Mouse (Mus musculus): Measurements from ENCODE around the gene Arsb.

Arsb gene

DNA sequence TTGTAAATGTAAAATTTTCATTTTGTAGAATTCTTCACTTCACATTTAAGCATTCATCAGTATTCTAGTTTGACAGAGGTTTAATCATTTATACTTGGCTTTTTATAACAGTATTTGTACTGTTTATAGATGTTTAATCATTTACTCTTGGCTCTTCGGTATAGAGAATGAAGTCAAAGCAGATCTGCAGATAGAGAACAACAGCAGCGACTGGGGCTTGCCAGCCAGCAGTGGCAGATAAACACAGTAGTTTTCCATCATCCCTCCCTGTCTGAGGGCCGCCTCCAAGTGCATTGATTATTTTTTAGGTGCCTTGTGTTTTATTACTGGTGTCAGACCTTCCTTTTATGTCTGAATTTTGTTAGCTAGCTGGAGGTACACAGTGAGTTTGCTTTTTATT, 118.6 kb downstream of the Arsb start:
- no peak for DNase-seq (ENCODE audit: low spot score in 2 of 2)

GRCm38 (mm10) chr13:93891276-93891675, 119.8 kb downstream of the Arsb start:
- no peak for DNase-seq (ENCODE audit: low spot score in 2 of 2)

DNA sequence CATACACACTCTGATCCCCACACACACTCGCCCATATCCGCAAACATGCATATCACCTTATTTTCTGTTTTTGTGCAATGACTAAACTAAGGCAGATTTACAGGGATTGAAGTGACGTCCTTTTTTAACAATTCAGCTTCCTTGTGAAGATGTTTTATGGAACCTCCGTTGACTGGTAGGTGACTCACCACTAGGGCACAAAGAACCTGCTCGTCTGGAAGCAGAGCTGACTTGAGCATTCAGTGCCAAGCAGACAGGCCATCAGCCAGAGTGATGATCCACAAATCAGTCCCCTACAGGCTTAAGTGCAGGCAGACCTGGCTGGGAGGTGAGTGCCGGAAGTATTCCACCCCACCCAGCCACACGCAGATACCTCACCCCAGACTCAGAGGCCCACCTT, 120.7 kb downstream of the Arsb start:
- no peak for DNase-seq (ENCODE audit: low spot score in 2 of 2)

GRCm38 (mm10) chr13:93894105-93894504, 122.7 kb downstream of the Arsb start:
- no peak for DNase-seq (ENCODE audit: low spot score in 2 of 2)

DNA sequence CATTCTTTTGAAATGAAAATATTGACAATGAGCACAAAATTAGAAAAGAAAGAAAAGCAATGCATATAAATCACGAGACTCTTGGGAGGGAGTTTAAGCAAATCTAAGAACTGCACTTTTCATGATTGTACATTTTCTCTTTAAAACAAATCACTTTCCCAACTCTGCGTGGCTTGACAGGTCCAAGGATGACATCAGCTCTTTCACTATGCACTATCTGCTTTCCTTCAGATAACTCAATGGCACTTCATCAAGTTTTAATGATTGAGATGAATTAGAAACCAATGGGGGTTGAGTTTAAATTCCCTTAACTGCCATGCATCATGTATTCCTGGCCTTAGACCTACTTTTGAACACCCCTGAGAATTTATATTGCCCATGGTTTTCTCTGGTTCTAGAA, 124.0 kb downstream of the Arsb start:
- DNase-seq (ENCODE audit: low spot score in 2 of 2) = no peak

DNA sequence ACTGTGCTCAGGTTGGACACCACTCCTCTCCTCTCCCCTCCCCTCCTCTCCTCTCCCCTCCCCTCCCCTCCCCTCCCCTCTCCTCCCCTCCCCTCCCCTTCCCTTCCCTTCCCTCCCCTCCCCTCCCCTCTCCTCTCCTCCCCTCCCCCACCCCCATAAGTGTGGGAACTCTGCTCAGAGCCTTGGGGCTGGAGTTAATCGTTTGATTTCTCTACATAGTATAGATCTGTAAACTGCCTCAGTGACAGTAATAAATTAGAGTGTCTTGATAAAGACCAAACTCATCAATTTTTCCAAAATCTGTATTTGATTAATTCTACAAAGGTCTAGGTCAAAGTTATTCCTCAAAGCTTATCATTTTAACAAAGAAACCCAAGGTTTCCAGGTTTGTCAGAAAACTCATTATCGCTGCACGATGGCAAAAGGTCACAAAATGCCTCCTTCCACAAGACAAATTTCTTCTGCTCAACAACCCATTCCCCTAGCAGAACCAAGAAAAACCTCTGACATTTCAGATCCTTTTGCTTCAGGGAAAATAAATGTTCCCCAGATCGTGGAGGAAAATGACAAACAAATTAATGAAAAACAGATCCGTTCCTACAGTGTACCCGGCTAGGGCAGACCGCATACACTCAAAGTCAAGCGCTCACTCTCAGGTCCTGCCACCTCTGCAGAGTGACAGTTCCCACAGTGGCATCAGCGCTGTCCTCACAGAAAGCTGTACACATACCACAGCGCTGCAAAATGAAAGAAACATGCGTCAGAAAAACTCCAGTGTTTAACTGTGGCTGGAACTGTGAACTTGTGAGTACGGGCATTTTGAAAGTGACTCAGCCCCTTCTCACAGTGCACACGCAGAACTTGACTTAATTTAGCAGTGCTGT, 126.8 kb downstream of the Arsb start:
- no peak for DNase-seq (ENCODE audit: low spot score in 2 of 2)

DNA sequence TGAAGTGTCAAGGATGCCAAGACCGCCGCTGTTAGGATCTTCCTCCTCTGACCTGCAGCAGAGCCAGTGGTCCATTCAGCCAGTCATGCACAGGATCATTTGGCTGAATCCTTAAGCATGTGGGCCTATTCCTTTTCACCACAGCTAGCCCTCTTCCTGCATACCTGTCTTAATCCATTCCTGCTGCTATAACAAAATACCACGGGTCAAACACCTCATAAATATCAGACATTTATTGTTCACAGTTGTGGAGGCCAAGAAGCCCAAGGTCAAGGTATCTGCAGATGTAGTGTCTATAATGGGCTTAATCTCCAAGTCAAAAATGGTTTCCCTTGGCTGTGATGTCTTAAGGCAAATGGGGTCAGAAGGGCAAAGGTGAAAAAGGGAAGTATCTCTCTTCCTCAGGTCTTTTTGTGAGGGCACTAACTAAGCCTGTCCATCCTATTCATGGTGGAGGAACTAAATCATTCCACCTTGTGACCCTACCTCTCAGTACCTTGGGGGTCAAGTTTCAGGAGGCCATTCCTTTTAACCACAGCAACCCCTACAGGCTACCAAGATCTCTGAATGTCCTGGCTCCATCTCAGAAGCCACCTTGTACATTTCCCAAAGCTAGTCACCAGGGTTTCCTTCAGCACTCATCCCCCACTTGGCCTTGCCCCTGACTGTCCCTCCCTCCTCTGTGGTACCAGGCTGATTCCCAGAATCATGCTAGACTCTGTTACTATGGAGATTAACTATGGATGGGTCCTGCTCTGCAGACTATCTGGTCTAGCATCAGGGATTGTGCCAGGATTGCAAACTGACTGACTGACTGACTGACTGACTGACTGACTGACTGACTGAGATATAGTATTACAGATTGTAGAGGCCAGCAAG, 128.2 kb downstream of the Arsb start:
- DNase-seq (ENCODE audit: low spot score in 2 of 2) = no peak

GRCm38 (mm10) chr13:93900934-93901626, 129.7 kb downstream of the Arsb start:
- no peak for DNase-seq (ENCODE audit: low spot score in 2 of 2)

DNA sequence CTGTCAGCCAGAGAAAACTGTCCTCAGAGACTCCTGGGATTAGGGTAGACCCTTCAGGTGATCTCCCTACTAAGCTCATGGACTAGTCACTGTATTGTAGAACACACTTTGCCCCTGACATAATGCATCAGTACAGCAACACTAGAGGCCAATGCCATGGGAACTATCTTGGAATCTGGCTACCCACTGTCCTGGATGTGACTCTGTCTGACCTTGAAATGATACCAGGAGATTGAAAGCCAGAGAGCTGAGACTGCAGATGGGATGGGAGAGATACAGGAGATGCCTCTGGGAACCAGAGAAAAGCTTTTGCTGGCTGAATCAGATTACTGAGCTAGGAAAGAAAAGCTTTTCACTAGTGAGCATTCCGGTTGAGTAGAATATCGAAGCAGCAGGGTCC, 130.7 kb downstream of the Arsb start:
- no peak for DNase-seq (ENCODE audit: low spot score in 2 of 2)

DNA sequence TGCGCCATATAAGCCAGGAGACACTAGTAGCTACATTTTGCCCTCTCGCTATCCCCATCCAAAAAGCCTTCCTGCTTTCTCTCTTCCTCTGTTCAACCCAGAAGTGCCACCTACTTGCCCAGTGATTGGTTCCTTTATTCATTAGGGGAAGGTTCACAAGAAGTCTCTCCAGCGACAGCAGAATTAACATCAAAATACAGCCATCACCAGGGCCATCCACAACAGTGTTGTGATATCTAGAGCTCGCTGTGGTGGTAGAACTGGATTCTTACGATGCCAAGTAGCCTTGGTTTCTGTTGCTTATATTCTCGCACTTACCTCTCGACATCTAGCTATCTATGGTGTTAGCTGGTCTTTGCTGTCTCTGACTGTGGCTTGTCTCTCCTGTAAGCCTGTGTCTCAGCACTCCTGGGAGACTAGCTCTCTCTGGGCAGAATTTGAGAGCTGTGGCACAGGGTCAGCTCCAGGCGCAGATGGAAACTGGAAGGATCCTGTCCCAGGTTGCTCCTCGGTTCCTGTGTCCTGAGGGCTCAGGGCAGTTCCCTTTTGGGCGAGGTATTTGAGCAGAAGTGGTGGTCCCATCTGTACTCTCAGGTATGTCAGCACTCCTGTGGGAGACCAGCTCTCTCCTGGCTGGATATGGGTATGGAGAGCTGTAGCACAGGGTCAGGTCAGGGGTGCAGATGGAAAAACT, 135.3 kb downstream of the Arsb start:
- DNase-seq (ENCODE audit: low spot score in 2 of 2) = no peak

GRCm38 (mm10) chr13:93907971-93908370, 136.5 kb downstream of the Arsb start:
- DNase-seq (ENCODE audit: low spot score in 2 of 2) = no peak

- no peak for DNase-seq (ENCODE audit: low spot score in 2 of 2)
These were observed 138.4 kb downstream of the Arsb start for GRCm38 (mm10) chr13:93909847-93910246.

- no peak for DNase-seq (ENCODE audit: low spot score in 2 of 2)
These were observed 139.6 kb downstream of the Arsb start for GRCm38 (mm10) chr13:93911037-93911436.

DNA sequence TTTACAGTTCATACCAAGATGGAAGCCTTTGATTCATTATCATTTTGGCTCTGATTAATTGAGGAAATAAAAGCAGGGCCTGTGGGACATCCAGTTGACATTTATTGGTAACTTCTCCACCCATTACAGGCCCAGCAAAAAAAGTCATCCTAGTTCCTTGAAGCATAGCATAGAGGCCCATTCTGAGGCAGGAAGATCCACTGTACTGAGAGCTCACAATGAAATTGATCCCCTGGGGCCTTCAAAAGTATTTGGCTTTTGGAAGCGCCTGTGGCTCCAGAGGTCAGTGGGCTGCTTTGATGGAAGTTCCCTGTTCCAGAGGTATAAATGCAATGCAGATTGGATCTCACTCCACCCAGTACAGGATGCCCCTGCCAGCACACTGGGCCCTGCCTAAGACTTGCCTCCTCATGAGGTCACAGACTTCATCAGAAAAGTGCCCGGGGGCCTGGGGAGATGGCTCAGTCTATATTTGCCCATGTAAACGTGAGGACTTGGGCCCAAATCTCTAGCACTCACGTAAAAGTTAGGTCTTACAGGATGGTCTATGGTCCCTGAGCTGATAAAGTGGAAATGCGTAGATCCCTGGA, 141.0 kb downstream of the Arsb start:
- DNase-seq (ENCODE audit: low spot score in 2 of 2) = no peak

DNA sequence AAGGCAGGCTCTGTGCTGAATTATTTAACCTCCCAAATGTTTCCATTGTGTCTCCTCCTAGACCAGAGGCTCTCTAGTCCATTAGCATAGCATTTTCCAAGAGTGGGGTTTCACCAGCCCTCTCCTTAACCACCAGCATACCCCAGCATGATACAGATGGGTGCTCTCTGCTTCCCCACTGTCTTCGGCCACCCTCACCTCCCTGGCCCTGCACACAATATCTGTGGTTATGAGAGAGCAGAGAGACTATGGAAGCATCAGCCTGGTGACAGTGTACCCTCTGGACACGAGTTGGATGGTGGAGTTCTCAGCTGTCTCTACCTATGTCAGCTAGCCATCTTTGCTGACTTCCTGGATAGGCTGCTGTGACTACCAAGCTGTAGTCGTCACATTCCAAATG, 142.8 kb downstream of the Arsb start:
- no peak for DNase-seq (ENCODE audit: low spot score in 2 of 2)

GRCm38 (mm10) chr13:93915641-93916570, 144.5 kb downstream of the Arsb start:
- no peak for DNase-seq (ENCODE audit: low spot score in 2 of 2)

DNA sequence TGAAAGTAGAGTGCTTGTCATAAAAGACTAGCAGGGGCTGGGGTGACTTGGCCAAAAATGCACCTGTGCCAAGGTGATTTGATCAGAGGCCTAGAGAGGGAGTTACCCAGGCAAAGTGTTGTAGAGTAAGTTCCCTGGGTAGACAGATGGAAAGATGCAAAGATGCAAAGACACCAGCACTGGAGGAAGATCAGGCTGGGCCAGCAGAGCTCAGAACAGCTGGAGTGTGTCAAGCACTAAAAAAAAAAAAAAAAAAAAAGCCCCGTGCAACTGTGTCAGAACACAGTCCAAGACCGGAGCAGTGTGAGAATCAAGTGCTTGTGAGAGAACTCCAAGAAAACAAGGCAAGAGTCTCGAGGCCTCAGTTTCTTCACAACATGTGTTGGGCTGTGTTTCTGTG, 148.1 kb downstream of the Arsb start:
- no peak for DNase-seq (ENCODE audit: low spot score in 2 of 2)

DNA sequence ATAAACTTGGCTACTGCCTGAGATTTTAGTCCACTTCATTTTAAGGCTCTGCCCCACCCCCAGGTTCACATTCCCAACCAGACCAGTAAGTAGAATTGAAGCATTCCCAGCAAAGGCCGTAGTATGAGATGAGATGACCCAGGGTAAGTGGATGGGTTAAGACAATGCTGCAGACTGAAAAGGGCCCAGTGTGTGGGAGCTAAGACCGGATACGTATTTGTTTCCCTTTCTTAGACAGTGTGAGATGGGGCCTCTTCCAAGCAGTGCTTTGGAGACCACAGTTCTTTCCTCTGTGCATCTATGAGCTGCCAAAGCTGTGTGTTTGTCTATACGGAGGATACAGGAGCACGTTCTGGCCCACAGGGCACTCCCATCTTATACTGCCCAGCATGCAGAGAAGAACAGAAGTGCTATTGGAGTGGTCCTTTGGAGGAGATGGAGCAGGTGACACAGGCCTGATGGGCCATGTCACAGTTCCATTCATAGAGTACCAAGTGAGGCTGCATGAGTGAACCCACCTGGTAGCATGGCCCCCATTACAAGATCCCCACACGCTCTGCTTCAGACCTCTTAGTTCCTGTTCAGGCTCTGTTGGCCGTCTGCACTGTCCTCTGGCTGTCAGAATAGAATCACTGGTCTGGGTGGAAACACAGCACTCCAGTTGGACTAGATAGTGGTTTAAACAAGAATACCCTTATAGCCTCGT, 148.8 kb downstream of the Arsb start:
- peak in 1 of 2 experiments; percentile 29 for DNase-seq (ENCODE audit: low spot score in 2 of 2)

GRCm38 (mm10) chr13:93920786-93921300, 149.4 kb downstream of the Arsb start:
- DNase-seq (ENCODE audit: low spot score in 2 of 2) = no peak

Measured in spleen, postnatal 10 days (tissue).